Mouse (Mus musculus): ENCODE results near the gene 2610301B20Rik. TPM values are rescaled to one million over a fixed set of nuclear protein-coding genes. Genes with fewer than 3 reads are reported as not detected.

2610301B20Rik gene
- polyA plus RNA-seq, 1 experiment = 9.5 TPM

GRCm38 (mm10) chr4:10872231-10872630, 2.1 kb upstream of the 2610301B20Rik start:
- Histone ChIP-seq H3ac (ENCODE audit: control insufficient read depth, insufficient read length) (no peak overlapping the region), H3K27me3 (ENCODE audit: control insufficient read depth, insufficient read depth, insufficient read length) (no peaks in the 10 kb centered on the region), H3K36me3 (ENCODE audit: control insufficient read depth, insufficient read depth) (no peaks in the 10 kb centered on the region), H3K4me3 (no peak overlapping the region), H3K4me2 (ENCODE audit: low read depth) (no peak overlapping the region), H3K79me2 (ENCODE audit: control insufficient read depth, insufficient read depth) (no peaks in the 10 kb centered on the region)
- TF ChIP-seq POLR2AphosphoS2 (IDR thresholded peaks at IDR 0.05; ENCODE audit: insufficient read length, low read depth) = no peak
- no peak for TF ChIP-seq MYOG (IDR thresholded peaks at IDR 0.05; ENCODE audit: control insufficient read depth in 1 of 3, insufficient read depth in 1 of 3, insufficient read length in 2 of 3, low read depth in 2 of 3)
- TF ChIP-seq MYOD1 (IDR thresholded peaks at IDR 0.05; ENCODE audit: control insufficient read depth in 1 of 3, insufficient read length in 2 of 3, low read depth in 2 of 3) = no peak
- no peak for TF ChIP-seq TCF3 (IDR thresholded peaks at IDR 0.05; ENCODE audit: insufficient read length, low read depth)
- no peak for TF ChIP-seq MAX (IDR thresholded peaks at IDR 0.05; ENCODE audit: low read depth)

- H3ac ChIP-seq (ENCODE audit: control insufficient read depth, insufficient read length) = no peak overlapping the region
- peak overlapping the region; percentile 77 for H3K4me3 ChIP-seq
- no peaks in the 10 kb centered on the region for H3K27me3 ChIP-seq (ENCODE audit: control insufficient read depth, insufficient read depth, insufficient read length)
- no peaks in the 10 kb centered on the region for H3K36me3 ChIP-seq (ENCODE audit: control insufficient read depth, insufficient read depth)
- peak overlapping the region; percentile 88 for H3K4me2 ChIP-seq (ENCODE audit: low read depth)
- TF ChIP-seq MYOG (IDR thresholded peaks at IDR 0.05; ENCODE audit: control insufficient read depth in 1 of 3, insufficient read depth in 1 of 3, insufficient read length in 2 of 3, low read depth in 2 of 3) (no peak), SRF (IDR thresholded peaks at IDR 0.05; ENCODE audit: control insufficient read depth, insufficient read length, low read depth) (no peak), CEBPB (IDR thresholded peaks at IDR 0.05; ENCODE audit: insufficient read depth, poor library complexity, severe bottlenecking) (no peak), TCF12 (IDR thresholded peaks at IDR 0.05; ENCODE audit: insufficient read depth, poor library complexity, severe bottlenecking) (no peak), E2F4 (IDR thresholded peaks at IDR 0.05; ENCODE audit: insufficient read depth) (no peak), MAX (IDR thresholded peaks at IDR 0.05; ENCODE audit: low read depth) (no peak), USF1 (IDR thresholded peaks at IDR 0.05; ENCODE audit: low read depth) (no peak), TCF3 (IDR thresholded peaks at IDR 0.05; ENCODE audit: insufficient read length, low read depth) (no peak), POLR2AphosphoS2 (IDR thresholded peaks at IDR 0.05; ENCODE audit: insufficient read length, low read depth) (no peak), REST (IDR thresholded peaks at IDR 0.05; ENCODE audit: insufficient read depth, insufficient read length) (no peak), POLR2A (IDR thresholded peaks at IDR 0.05; ENCODE audit: insufficient read length, low read depth) (no peak), MYOD1 (IDR thresholded peaks at IDR 0.05; ENCODE audit: control insufficient read depth in 1 of 3, insufficient read length in 2 of 3, low read depth in 2 of 3) (no peak)
- H3K79me2 ChIP-seq (ENCODE audit: control insufficient read depth, insufficient read depth) = no peaks in the 10 kb centered on the region
Measured at GRCm38 (mm10) chr4:10872685-10873539, 1.4 kb upstream of the 2610301B20Rik start.

- peak overlapping the region; percentile 77 for H3K4me3 ChIP-seq
- H3K27me3 ChIP-seq (ENCODE audit: control insufficient read depth, insufficient read depth, insufficient read length) = no peaks in the 10 kb centered on the region
- H3K4me2 ChIP-seq (ENCODE audit: low read depth) = peak overlapping the region; percentile 88
Measured at GRCm38 (mm10) chr4:10873549-10873919, 764 bp upstream of the 2610301B20Rik start.

GRCm38 (mm10) chr4:10874718-10875121, 422 bp downstream of the 2610301B20Rik start:
- TF ChIP-seq POLR2A (IDR thresholded peaks at IDR 0.05; ENCODE audit: insufficient read length, low read depth) (peak; percentile 40), SRF (IDR thresholded peaks at IDR 0.05; ENCODE audit: control insufficient read depth, insufficient read length, low read depth) (no peak)
- Histone ChIP-seq H3K79me2 (ENCODE audit: control insufficient read depth, insufficient read depth) (no peaks in the 10 kb centered on the region), H3K4me2 (ENCODE audit: low read depth) (peak overlapping the region; percentile 93), H3K36me3 (ENCODE audit: control insufficient read depth, insufficient read depth) (no peaks in the 10 kb centered on the region), H3ac (ENCODE audit: control insufficient read depth, insufficient read length) (peak overlapping the region; percentile 92), H3K4me3 (peak overlapping the region; percentile 77), H3K27me3 (ENCODE audit: control insufficient read depth, insufficient read depth, insufficient read length) (no peaks in the 10 kb centered on the region)

More at GRCm38 (mm10) chr4:10873549-10873919, 764 bp upstream of the 2610301B20Rik start:
- peak overlapping the region; percentile 92 for H3ac ChIP-seq (ENCODE audit: control insufficient read depth, insufficient read length)
- H3K79me2 ChIP-seq (ENCODE audit: control insufficient read depth, insufficient read depth) = no peaks in the 10 kb centered on the region
- no peaks in the 10 kb centered on the region for H3K36me3 ChIP-seq (ENCODE audit: control insufficient read depth, insufficient read depth)
- TF ChIP-seq MAX (IDR thresholded peaks at IDR 0.05; ENCODE audit: low read depth) = no peak
- no peak for TF ChIP-seq MYOG (IDR thresholded peaks at IDR 0.05; ENCODE audit: control insufficient read depth in 1 of 3, insufficient read depth in 1 of 3, insufficient read length in 2 of 3, low read depth in 2 of 3)
- no peak for TF ChIP-seq POLR2A (IDR thresholded peaks at IDR 0.05; ENCODE audit: insufficient read length, low read depth)
- TF ChIP-seq REST (IDR thresholded peaks at IDR 0.05; ENCODE audit: insufficient read depth, insufficient read length) = no peak
- no peak for TF ChIP-seq MYOD1 (IDR thresholded peaks at IDR 0.05; ENCODE audit: control insufficient read depth in 1 of 3, insufficient read length in 2 of 3, low read depth in 2 of 3)
- no peak for TF ChIP-seq POLR2AphosphoS2 (IDR thresholded peaks at IDR 0.05; ENCODE audit: insufficient read length, low read depth)
- TF ChIP-seq TCF12 (IDR thresholded peaks at IDR 0.05; ENCODE audit: insufficient read depth, poor library complexity, severe bottlenecking) = no peak
- TF ChIP-seq USF1 (IDR thresholded peaks at IDR 0.05; ENCODE audit: low read depth) = no peak
- no peak for TF ChIP-seq SRF (IDR thresholded peaks at IDR 0.05; ENCODE audit: control insufficient read depth, insufficient read length, low read depth)
- TF ChIP-seq CEBPB (IDR thresholded peaks at IDR 0.05; ENCODE audit: insufficient read depth, poor library complexity, severe bottlenecking) = no peak
- no peak for TF ChIP-seq E2F4 (IDR thresholded peaks at IDR 0.05; ENCODE audit: insufficient read depth)
- TF ChIP-seq TCF3 (IDR thresholded peaks at IDR 0.05; ENCODE audit: insufficient read length, low read depth) = no peak

- H3K36me3 ChIP-seq (ENCODE audit: control insufficient read depth, insufficient read depth) = peaks cover 2% of the 10 kb centered on the region
- peak overlapping the region; percentile 77 for H3K4me3 ChIP-seq
Measured at GRCm38 (mm10) chr4:10875407-10875806, 1.1 kb downstream of the 2610301B20Rik start.

More at GRCm38 (mm10) chr4:10875407-10875806, 1.1 kb downstream of the 2610301B20Rik start:
- Histone ChIP-seq H3K27me3 (ENCODE audit: control insufficient read depth, insufficient read depth, insufficient read length) (no peaks in the 10 kb centered on the region), H3K79me2 (ENCODE audit: control insufficient read depth, insufficient read depth) (no peaks in the 10 kb centered on the region), H3K4me2 (ENCODE audit: low read depth) (peak overlapping the region; percentile 93), H3ac (ENCODE audit: control insufficient read depth, insufficient read length) (peak overlapping the region; percentile 92)
- TF ChIP-seq POLR2AphosphoS2 (IDR thresholded peaks at IDR 0.05; ENCODE audit: insufficient read length, low read depth) = no peak
- TF ChIP-seq USF1 (IDR thresholded peaks at IDR 0.05; ENCODE audit: low read depth) = peak; percentile 68
- no peak for TF ChIP-seq MAX (IDR thresholded peaks at IDR 0.05; ENCODE audit: low read depth)
- no peak for TF ChIP-seq SRF (IDR thresholded peaks at IDR 0.05; ENCODE audit: control insufficient read depth, insufficient read length, low read depth)

All from myocyte (in vitro differentiated cells).